Mouse (Mus musculus) T-helper 2 cell (primary cell): Measurements from ENCODE around the gene 1700029F12Rik.
"Not testable (repeated sequence)": the region's sequence is repeated elsewhere in the genome, so short reads cannot be mapped to it uniquely, and the experiment has no call there.

Experiments used
- in situ Hi-C: fragments of 300-600 bp; cut with MboI, MseI; formaldehyde crosslinking; loops from one replicate; pipeline ENCODE4 v1.15.1; 2025; ENCODE audit warnings: high pct_unique_total_duplicates

Gene 1700029F12Rik

GRCm38 (mm10) chr13:97034262-97034661 is at the start of gene 1700029F12Rik:
1700029F12Rik (minus strand) TSS chr13:97034362.
- in situ Hi-C loops, result no loop called here

GRCm38 (mm10) chr13:97082432-97082831 is 48.3 kb upstream of the 1700029F12Rik start:
- in situ Hi-C loops, result no loop called here

- in situ Hi-C loops, result no loop called here
These were observed 46.5 kb upstream of the 1700029F12Rik start for GRCm38 (mm10) chr13:97080615-97081014.

GRCm38 (mm10) chr13:97080201-97080600 is 46.0 kb upstream of the 1700029F12Rik start:
- in situ Hi-C loops, result no loop called here

GRCm38 (mm10) chr13:97077556-97077955 is 43.4 kb upstream of the 1700029F12Rik start:
- in situ Hi-C loops, result no loop called here

- in situ Hi-C loops, result no loop called here
These were observed 39.3 kb upstream of the 1700029F12Rik start for GRCm38 (mm10) chr13:97073497-97073896.

GRCm38 (mm10) chr13:97071626-97072241 is 37.6 kb upstream of the 1700029F12Rik start:
- in situ Hi-C loops, result no loop called here

- in situ Hi-C loops, result no loop called here
These were observed 36.9 kb upstream of the 1700029F12Rik start for GRCm38 (mm10) chr13:97070931-97071625.

GRCm38 (mm10) chr13:97068151-97068550 is 34.0 kb upstream of the 1700029F12Rik start:
- in situ Hi-C loops, result no loop called here

GRCm38 (mm10) chr13:97067691-97068090 is 33.5 kb upstream of the 1700029F12Rik start:
- in situ Hi-C loops, result no loop called here

GRCm38 (mm10) chr13:97066649-97067550 is 32.7 kb upstream of the 1700029F12Rik start, which contains the start of gene Fam169a:
Fam169a (plus strand) TSS chr13:97067286.
- in situ Hi-C loops, result no loop called here

- in situ Hi-C loops, result not testable (repeated sequence)
These were observed 30.9 kb upstream of the 1700029F12Rik start for GRCm38 (mm10) chr13:97064844-97065621.

- in situ Hi-C loops, result no loop called here
These were observed 30.3 kb upstream of the 1700029F12Rik start for GRCm38 (mm10) chr13:97064413-97064812.

GRCm38 (mm10) chr13:97063431-97063830 is 29.3 kb upstream of the 1700029F12Rik start:
- in situ Hi-C loops, result no loop called here

GRCm38 (mm10) chr13:97062151-97062550 is 28.0 kb upstream of the 1700029F12Rik start:
- in situ Hi-C loops, result no loop called here

GRCm38 (mm10) chr13:97060331-97060730 is 26.2 kb upstream of the 1700029F12Rik start:
- in situ Hi-C loops, result no loop called here

- in situ Hi-C loops, result no loop called here
These were observed 25.6 kb upstream of the 1700029F12Rik start for GRCm38 (mm10) chr13:97059746-97060145.

GRCm38 (mm10) chr13:97057817-97058216 is 23.7 kb upstream of the 1700029F12Rik start:
- in situ Hi-C loops, result no loop called here

GRCm38 (mm10) chr13:97053844-97054243 is 19.7 kb upstream of the 1700029F12Rik start:
- in situ Hi-C loops, result loop anchor here (5.0 kb wide), 1 partner anchor 197 kb away; no protein-coding TSS in a partner anchor

- in situ Hi-C loops, result loop anchor here (5.0 kb wide), 1 partner anchor 195 kb away; no protein-coding TSS in a partner anchor
These were observed 18.5 kb upstream of the 1700029F12Rik start for GRCm38 (mm10) chr13:97052667-97053066.

GRCm38 (mm10) chr13:97051158-97051557 is 17.0 kb upstream of the 1700029F12Rik start:
- in situ Hi-C loops, result loop anchor here (5.0 kb wide), 1 partner anchor 194 kb away; no protein-coding TSS in a partner anchor
